Mouse (Mus musculus) olfactory bulb, adult 2 months (tissue): ENCODE data around the gene Zfp770. TPM values are rescaled to one million over a fixed set of nuclear protein-coding genes. Genes with fewer than 3 reads are reported as not detected.

ENCODE experiments used
- H3K27ac ChIP-seq: fragments of 200-500 bp; 2 replicates; pipeline ENCODE4 v1.5.1; 2012; ENCODE audit warnings: low read depth, low read length; ENCODE audit not compliant: insufficient read depth
- H3K4me1 ChIP-seq: fragments of 200-500 bp; 2 replicates; pipeline ENCODE4 v1.6.1; 2012; ENCODE audit warnings: low read length; ENCODE audit not compliant: control insufficient read depth, insufficient read depth
- H3K4me3 ChIP-seq: fragments of 200-500 bp; 2 replicates; pipeline ENCODE4 v1.5.1; 2012; ENCODE audit warnings: mild to moderate bottlenecking, low read depth, low read length, moderate library complexity; ENCODE audit not compliant: insufficient read depth
- CTCF ChIP-seq: fragments of 200-500 bp; IDR thresholded peaks from 2 replicates; pipeline ENCODE4 v1.5.1; 2012; ENCODE audit warnings: low read depth, mild to moderate bottlenecking, low read length, moderate library complexity; ENCODE audit not compliant: insufficient read depth
- POLR2A ChIP-seq: fragments of 200-500 bp; IDR thresholded peaks from 2 replicates; pipeline ENCODE4 v1.6.1; 2012; ENCODE audit warnings: mild to moderate bottlenecking, low read depth, low read length, moderate library complexity; ENCODE audit not compliant: insufficient read depth
- WGBS: fragments of 180-500 bp; shearing (Covaris S2); methylation state at CpG from one replicate; pipeline ENCODE4 v1.1.7; 2018; 5-methylcytosine and 5-hydroxymethylcytosine counted together
- polyA plus RNA-seq: library from polyadenylated mRNA; stranded (reverse); fragments of >200 nt; gene quantifications from 2 replicates; pipeline ENCODE4 v1.2.4, GENCODE M21; 2012; ENCODE audit warnings: low replicate concordance; ENCODE audit not compliant: missing spikeins, insufficient read depth, insufficient read length

The Zfp770 gene
- polyA plus RNA-seq, 1 experiment, result not detected

- WGBS, result 49% methylated on average over 4 of the region's 4 CpGs
- H3K4me3 ChIP-seq, result no peak overlapping the region
Observed at GRCm38 (mm10) chr2:114177802-114178733, 23.2 kb downstream of the Zfp770 start.

GRCm38 (mm10) chr2:114174651-114175484 lies 26.4 kb downstream of the Zfp770 start:
- H3K4me1 ChIP-seq, result no peaks in the 10 kb centered on the region
- under 1% methylated on average over 44 of the region's 44 CpGs for WGBS
- H3K27ac ChIP-seq, result no peak overlapping the region
- H3K4me3 ChIP-seq, result peak overlapping the region; percentile 78
- TF ChIP-seq POLR2A (peak; percentile 66; the same call in 1 of the 2 replicates), CTCF (no peak)

More at GRCm38 (mm10) chr2:114177802-114178733, 23.2 kb downstream of the Zfp770 start:
- no peaks in the 10 kb centered on the region for H3K4me1 ChIP-seq
- TF ChIP-seq CTCF (no peak), POLR2A (no peak)
- no peak overlapping the region for H3K27ac ChIP-seq

- no peak overlapping the region for H3K4me3 ChIP-seq
- no peak overlapping the region for H3K27ac ChIP-seq
- H3K4me1 ChIP-seq, result no peaks in the 10 kb centered on the region
- TF ChIP-seq POLR2A (no peak), CTCF (no peak)
Observed at GRCm38 (mm10) chr2:114173248-114173647, 28.0 kb downstream of the Zfp770 start.

DNA sequence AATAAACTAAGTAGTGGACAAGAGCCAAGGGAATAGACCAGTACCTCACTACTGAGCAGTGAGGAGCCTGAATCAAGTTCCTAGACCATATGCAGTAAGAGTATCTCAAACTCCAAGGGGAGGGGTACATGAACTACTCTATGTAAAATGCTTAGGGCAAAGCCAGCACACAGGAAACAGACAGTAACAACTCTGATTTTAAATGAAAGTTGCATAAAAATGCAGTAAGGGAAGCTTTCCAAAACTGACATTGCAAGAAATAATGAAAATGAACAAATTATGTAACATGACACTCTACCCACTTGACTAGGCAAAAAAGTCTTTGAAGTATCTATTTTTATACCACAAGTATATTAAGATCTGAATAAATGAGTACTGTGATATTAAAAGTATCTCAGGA lies 33.4 kb downstream of the Zfp770 start:
- Histone ChIP-seq H3K4me3 (no peak overlapping the region), H3K4me1 (no peaks in the 10 kb centered on the region), H3K27ac (no peak overlapping the region)
- TF ChIP-seq POLR2A (no peak), CTCF (no peak)

DNA sequence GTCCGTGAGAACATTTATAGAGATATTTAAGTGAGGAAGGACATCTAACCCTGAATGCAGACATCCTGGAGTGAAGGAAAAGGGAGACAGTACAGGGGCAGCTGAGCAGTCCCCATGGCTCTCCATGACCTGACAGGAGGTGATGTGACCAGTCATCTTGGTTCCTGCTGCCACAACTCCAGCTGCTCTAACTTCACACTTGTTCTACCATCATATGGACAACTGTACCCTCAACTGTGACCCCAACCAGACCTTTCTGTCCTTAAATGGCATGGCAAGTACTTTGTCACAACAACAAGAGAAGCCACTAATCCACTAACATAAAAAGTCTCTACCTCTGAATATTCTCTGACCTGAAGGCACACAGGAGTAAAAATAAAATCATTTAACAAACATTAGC lies 39.3 kb downstream of the Zfp770 start:
- Histone ChIP-seq H3K27ac (no peak overlapping the region), H3K4me3 (no peak overlapping the region), H3K4me1 (no peaks in the 10 kb centered on the region)
- 88% methylated on average over 1 of the region's 1 CpGs for WGBS
- TF ChIP-seq CTCF, result no peak
- TF ChIP-seq POLR2A, result no peak

- H3K4me1 ChIP-seq, result no peaks in the 10 kb centered on the region
- H3K27ac ChIP-seq, result no peak overlapping the region
- no peak overlapping the region for H3K4me3 ChIP-seq
- TF ChIP-seq POLR2A (no peak), CTCF (no peak)
- WGBS, result 88% methylated on average over 4 of the region's 4 CpGs
Observed at GRCm38 (mm10) chr2:114157345-114157744, 43.9 kb downstream of the Zfp770 start.

DNA sequence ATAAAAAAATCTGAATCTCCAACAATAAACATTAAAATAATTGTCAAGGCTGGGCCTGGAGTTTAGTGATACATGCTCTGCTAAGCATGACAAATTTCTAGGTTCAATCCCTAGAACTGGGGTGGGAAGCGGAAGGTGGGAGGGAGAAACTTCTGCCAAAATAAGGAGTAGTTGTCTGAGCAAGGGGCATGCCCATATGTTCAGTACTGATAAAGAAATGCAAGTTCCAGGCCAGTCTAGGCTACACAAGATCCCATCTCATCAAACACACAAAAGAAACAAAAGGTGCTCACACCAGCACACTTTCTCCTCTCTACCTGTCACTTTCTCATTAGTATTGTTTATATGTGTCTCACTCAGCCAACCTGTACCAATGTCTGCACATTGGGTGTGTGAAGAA lies 44.6 kb downstream of the Zfp770 start:
- TF ChIP-seq POLR2A (no peak), CTCF (no peak)
- WGBS, result 91% methylated on average over 1 of the region's 1 CpGs
- no peak overlapping the region for H3K27ac ChIP-seq
- no peaks in the 10 kb centered on the region for H3K4me1 ChIP-seq
- H3K4me3 ChIP-seq, result no peak overlapping the region

DNA sequence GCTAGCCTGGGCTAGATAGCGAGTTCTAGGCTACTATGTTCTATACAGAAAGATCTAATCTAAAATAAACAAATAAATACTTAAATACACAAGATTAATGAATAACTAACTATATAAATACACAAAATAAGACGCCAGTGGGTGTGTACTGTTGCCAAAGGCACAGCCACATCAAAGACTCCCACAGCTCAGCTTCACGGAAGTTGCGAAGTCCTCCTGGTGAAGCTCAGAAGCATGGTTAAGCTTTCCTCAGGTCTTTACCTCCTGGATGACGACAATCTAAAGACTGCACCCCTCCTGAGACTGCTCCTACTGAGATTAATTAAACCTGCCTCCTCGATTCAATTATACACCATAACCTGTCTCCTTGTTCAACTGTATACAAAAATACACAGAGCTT lies 48.0 kb downstream of the Zfp770 start:
- 83% methylated on average over 6 of the region's 6 CpGs for WGBS
- Histone ChIP-seq H3K27ac (no peak overlapping the region), H3K4me1 (no peaks in the 10 kb centered on the region), H3K4me3 (no peak overlapping the region)
- TF ChIP-seq CTCF (no peak), POLR2A (no peak)

GRCm38 (mm10) chr2:114146864-114147458 lies 54.3 kb downstream of the Zfp770 start:
- H3K4me3 ChIP-seq, result no peak overlapping the region
- H3K4me1 ChIP-seq, result no peaks in the 10 kb centered on the region
- H3K27ac ChIP-seq, result no peak overlapping the region
- TF ChIP-seq POLR2A (no peak), CTCF (no peak)
- 85% methylated on average over 15 of the region's 15 CpGs for whole genome bisulfite sequencing
